In the genomic region with DNA sequence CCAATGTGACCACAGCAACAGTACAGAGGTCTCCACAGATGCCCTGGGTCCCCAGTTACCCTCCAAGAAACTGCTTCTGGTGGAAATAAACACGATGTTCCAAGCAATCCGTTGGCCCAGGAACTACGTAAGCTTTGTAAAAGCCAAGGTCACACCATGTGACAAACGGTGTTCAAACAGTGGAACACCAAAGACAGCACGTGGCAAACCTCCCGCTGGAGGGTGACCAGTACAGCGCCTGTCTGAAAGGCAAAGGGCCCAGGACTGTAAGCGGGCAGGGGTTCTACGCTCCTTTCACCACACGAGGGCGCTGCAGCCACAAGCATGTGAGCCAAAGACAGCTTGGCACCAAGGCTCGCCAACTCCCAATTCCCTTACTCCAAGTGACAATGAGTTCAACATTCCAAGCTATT, we compare ENCODE assay signal across 8 mouse cellular contexts. TPM values are rescaled to one million over a fixed set of nuclear protein-coding genes. Genes with fewer than 3 reads are reported as not detected.
DNase-seq lines count a peak whose midpoint lies in the region; ATAC-seq and TF ChIP-seq lines count a peak whose summit lies in the region.

No protein-coding gene starts in this region.

- no peaks in the 10 kb centered on the region for H3K9me3 ChIP-seq in forebrain, embryonic 10.5 days
- no peaks in the 10 kb centered on the region for H3K9me3 ChIP-seq in heart, embryonic 15.5 days (replicated peaks)
- H3K9me3 ChIP-seq in liver, embryonic 14.5 days (ENCODE audit: control insufficient read depth, low read length), result no peaks in the 10 kb centered on the region
- H3K9me3 ChIP-seq in neural tube, embryonic 11.5 days (ENCODE audit: control insufficient read depth, low read length), result no peaks in the 10 kb centered on the region
- no peaks in the 10 kb centered on the region for H3K9me3 ChIP-seq in stomach, embryonic 16.5 days (replicated peaks; ENCODE audit: control insufficient read depth, low read length)

- no peak overlapping the region for H3K4me3 ChIP-seq in brown adipose tissue, adult 24 weeks (ENCODE audit: insufficient read depth, low read depth, low read length)
- no peak overlapping the region for H3K4me3 ChIP-seq in forebrain, embryonic 10.5 days
- peak overlapping the region; percentile 10; the same call in 1 of the 2 replicates for H3K4me3 ChIP-seq in heart, embryonic 15.5 days
- H3K4me3 ChIP-seq in liver, embryonic 14.5 days (ENCODE audit: insufficient read depth in 1 of 2, low read depth in 2 of 2, low read length in 2 of 2), result no peak overlapping the region
- H3K4me3 ChIP-seq in neural tube, embryonic 11.5 days (ENCODE audit: low read depth, low read length), result no peak overlapping the region
- no peak overlapping the region for H3K4me3 ChIP-seq in stomach, embryonic 16.5 days (replicated peaks; ENCODE audit: low read length)

- 3% methylated on average over 12 of the region's 12 CpGs for whole genome bisulfite sequencing in forebrain, embryonic 10.5 days
- WGBS in heart, embryonic 15.5 days, result 1% methylated on average over 12 of the region's 12 CpGs
- 5% methylated on average over 12 of the region's 12 CpGs for WGBS in liver, embryonic 14.5 days (ENCODE audit: insufficient replicate concordance)
- WGBS in neural tube, embryonic 11.5 days, result 4% methylated on average over 12 of the region's 12 CpGs
- WGBS in stomach, embryonic 16.5 days, result 8% methylated on average over 12 of the region's 12 CpGs

- TF ChIP-seq EP300 in liver, embryonic 14.5 days (IDR thresholded peaks at IDR 0.05; ENCODE audit: low read depth), result no peak

- H3K4me1 ChIP-seq in brown adipose tissue, adult 24 weeks (ENCODE audit: control insufficient read depth, insufficient read depth, insufficient read length, low read length), result no peaks in the 10 kb centered on the region; the same call in 1 of the 2 replicates
- peaks cover 31% of the 10 kb centered on the region for H3K4me1 ChIP-seq in forebrain, embryonic 10.5 days
- peaks cover 17% of the 10 kb centered on the region for H3K4me1 ChIP-seq in heart, embryonic 15.5 days (replicated peaks)
- peaks cover 5 to 6% of the 10 kb centered on the region in 2 experiments; a peak in 3 of 4 replicates for H3K4me1 ChIP-seq in liver, embryonic 14.5 days (replicated peaks; ENCODE audit: control insufficient read depth in 2 of 2, insufficient read depth in 2 of 2, low read length in 1 of 2)
- H3K4me1 ChIP-seq in neural tube, embryonic 11.5 days (ENCODE audit: control insufficient read depth, insufficient read depth, low read length), result no peaks in the 10 kb centered on the region
- 0 out of 2 replicates have a peak, but pooled peaks cover 8% of the 10 kb centered on the region for H3K4me1 ChIP-seq in stomach, embryonic 16.5 days (ENCODE audit: control insufficient read depth, insufficient read depth, low read length)

- H3K4me2 ChIP-seq in heart, embryonic 15.5 days, result peak overlapping the region; percentile 52
- peak overlapping the region; percentile 49 for H3K4me2 ChIP-seq in liver, embryonic 14.5 days (ENCODE audit: low read depth)
- H3K4me2 ChIP-seq in neural tube, embryonic 11.5 days (ENCODE audit: low read depth), result no peak overlapping the region
- H3K4me2 ChIP-seq in stomach, embryonic 16.5 days (ENCODE audit: low read depth, low read length), result peak overlapping the region; percentile 17; the same call in 1 of the 2 replicates

- peak; percentile 89 for DNase-seq in CD4-positive, CD25-positive, alpha-beta regulatory T cell, adult 2 months (ENCODE audit: low read depth, low spot score)
- peak; percentile 89 for DNase-seq in forebrain, embryonic 10.5 days (ENCODE audit: extremely low spot score, low spot score)
- peak; percentile 94 for DNase-seq in kidney, postnatal 14 days
- DNase-seq in liver, embryonic 14.5 days (ENCODE audit: low read depth in 3 of 3, low spot score in 3 of 3), result peak; percentile 59 to 73 (median 70)
- peak; percentile 92 for DNase-seq in neural tube, embryonic 11.5 days (ENCODE audit: low spot score)

- peak; percentile 76 for ATAC-seq in heart, embryonic 15.5 days (replicated peaks; ENCODE audit: insufficient number of reproducible peaks, insufficient read depth, low FRiP score, low read depth)
- ATAC-seq in liver, embryonic 14.5 days (ENCODE audit: insufficient read depth), result peak; percentile 81
- ATAC-seq in neural tube, embryonic 11.5 days (ENCODE audit: insufficient read depth, low FRiP score, low TSS enrichment), result peak; percentile 85
- peak; percentile 78; the same call in 1 of the 2 replicates for ATAC-seq in stomach, embryonic 16.5 days (ENCODE audit: insufficient read depth, low FRiP score)

- H3K9ac ChIP-seq in heart, embryonic 15.5 days, result no peak overlapping the region
- H3K9ac ChIP-seq in liver, embryonic 14.5 days (replicated peaks), result no peak overlapping the region; the same call in 1 of the 2 replicates
- H3K9ac ChIP-seq in neural tube, embryonic 11.5 days (ENCODE audit: low read length), result no peak overlapping the region
- no peak overlapping the region; the same call in 1 of the 2 replicates for H3K9ac ChIP-seq in stomach, embryonic 16.5 days (ENCODE audit: low read length)

- peak overlapping the region; percentile 60 for H3K27ac ChIP-seq in brown adipose tissue, adult 24 weeks (replicated peaks; ENCODE audit: low read depth, low read length)
- H3K27ac ChIP-seq in forebrain, embryonic 10.5 days, result no peak overlapping the region
- H3K27ac ChIP-seq in heart, embryonic 15.5 days, result peak overlapping the region; percentile 28; the same call in 1 of the 2 replicates
- H3K27ac ChIP-seq in liver, embryonic 14.5 days, result no peak overlapping the region
- H3K27ac ChIP-seq in neural tube, embryonic 11.5 days (ENCODE audit: low read depth, low read length), result no peak overlapping the region
- H3K27ac ChIP-seq in stomach, embryonic 16.5 days (ENCODE audit: low read length), result no peak overlapping the region; the same call in 1 of the 2 replicates

- H3K27me3 ChIP-seq in forebrain, embryonic 10.5 days (ENCODE audit: poor library complexity, severe bottlenecking), result peaks cover 8% of the 10 kb centered on the region
- H3K27me3 ChIP-seq in heart, embryonic 15.5 days, result no peaks in the 10 kb centered on the region
- H3K27me3 ChIP-seq in liver, embryonic 14.5 days (ENCODE audit: control insufficient read depth, insufficient read depth, low read length), result no peaks in the 10 kb centered on the region
- no peaks in the 10 kb centered on the region for H3K27me3 ChIP-seq in neural tube, embryonic 11.5 days (ENCODE audit: control insufficient read depth, insufficient read depth, low read length)
- no peaks in the 10 kb centered on the region for H3K27me3 ChIP-seq in stomach, embryonic 16.5 days (ENCODE audit: control insufficient read depth, insufficient read depth, low read length)

- H3K36me3 ChIP-seq in forebrain, embryonic 10.5 days (replicated peaks), result peaks cover 15% of the 10 kb centered on the region; the same call in 1 of the 2 replicates
- H3K36me3 ChIP-seq in heart, embryonic 15.5 days, result peaks cover 9% of the 10 kb centered on the region; the same call in 1 of the 2 replicates
- peaks cover 3% of the 10 kb centered on the region for H3K36me3 ChIP-seq in liver, embryonic 14.5 days (replicated peaks; ENCODE audit: control insufficient read depth, insufficient read depth, low read depth)
- no peaks in the 10 kb centered on the region for H3K36me3 ChIP-seq in neural tube, embryonic 11.5 days (ENCODE audit: control insufficient read depth, insufficient read depth, low read length)
- H3K36me3 ChIP-seq in stomach, embryonic 16.5 days (ENCODE audit: control insufficient read depth, insufficient read depth, low read length), result 0 out of 2 replicates have a peak, but pooled peaks cover 6% of the 10 kb centered on the region

- TF ChIP-seq CTCF in liver, embryonic 14.5 days (IDR thresholded peaks at IDR 0.05; ENCODE audit: low read depth), result peak; percentile 99

RNA-seq across cellular contexts. Expression of a gene that starts 13.3 kb away (rescaled TPM):
- polyA plus RNA-seq in brown adipose tissue, adult 24 weeks (2012; ENCODE audit: insufficient read depth, insufficient read length, missing spikeins), result 13.6 and 14.3 TPM in 2 replicates
- not detected in 2 replicates for polyA plus RNA-seq in forebrain, embryonic 10.5 days (2016; fragmentation: Nextera tagmentation; extraction: Ambion mirVana)
- 0.39 TPM in 1 of 2 replicates, not detected in the other for polyA plus RNA-seq in heart, embryonic 15.5 days (2015; fragmentation: Nextera tagmentation; extraction: Ambion mirVana)
- polyA plus RNA-seq in liver, embryonic 14.5 days (2012; rRNA removed), result 10.2 and 10.3 TPM in 2 replicates
- polyA plus RNA-seq in liver, embryonic 14.5 days (2014; fragmentation: Nextera tagmentation; extraction: Ambion mirVana), result 22.6 and 28.6 TPM in 2 replicates
- 0.32 and 0.73 TPM in 2 replicates for polyA plus RNA-seq in neural tube, embryonic 11.5 days (2014; fragmentation: Nextera tagmentation; extraction: Ambion mirVana)
- 2.1 and 2.7 TPM in 2 replicates for polyA plus RNA-seq in stomach, embryonic 16.5 days (2015; fragmentation: Nextera tagmentation; extraction: Ambion mirVana)

RNA-seq across cellular contexts. Expression of a gene that starts 21.8 kb away (rescaled TPM):
- 234 and 326 TPM in 2 replicates for polyA plus RNA-seq in brown adipose tissue, adult 24 weeks (2012; ENCODE audit: insufficient read depth, insufficient read length, missing spikeins)
- 78.1 and 82.6 TPM in 2 replicates for polyA plus RNA-seq in forebrain, embryonic 10.5 days (2016; fragmentation: Nextera tagmentation; extraction: Ambion mirVana)
- 115 and 120 TPM in 2 replicates for polyA plus RNA-seq in heart, embryonic 15.5 days (2015; fragmentation: Nextera tagmentation; extraction: Ambion mirVana)
- 53.3 and 58.6 TPM in 2 replicates for polyA plus RNA-seq in liver, embryonic 14.5 days (2012; rRNA removed)
- 227 TPM in 2 replicates for polyA plus RNA-seq in liver, embryonic 14.5 days (2014; fragmentation: Nextera tagmentation; extraction: Ambion mirVana)
- 106 and 107 TPM in 2 replicates for polyA plus RNA-seq in neural tube, embryonic 11.5 days (2014; fragmentation: Nextera tagmentation; extraction: Ambion mirVana)
- polyA plus RNA-seq in stomach, embryonic 16.5 days (2015; fragmentation: Nextera tagmentation; extraction: Ambion mirVana), result 218 and 228 TPM in 2 replicates

RNA-seq across cellular contexts. Expression of a gene that starts 58.6 kb away (rescaled TPM):
- 86.6 and 95.5 TPM in 2 replicates for polyA plus RNA-seq in brown adipose tissue, adult 24 weeks (2012; ENCODE audit: insufficient read depth, insufficient read length, missing spikeins)
- 0.56 and 0.58 TPM in 2 replicates for polyA plus RNA-seq in forebrain, embryonic 10.5 days (2016; fragmentation: Nextera tagmentation; extraction: Ambion mirVana)
- 0.93 and 1.4 TPM in 2 replicates for polyA plus RNA-seq in heart, embryonic 15.5 days (2015; fragmentation: Nextera tagmentation; extraction: Ambion mirVana)
- 5.4 and 7.4 TPM in 2 replicates for polyA plus RNA-seq in liver, embryonic 14.5 days (2012; rRNA removed)
- polyA plus RNA-seq in liver, embryonic 14.5 days (2014; fragmentation: Nextera tagmentation; extraction: Ambion mirVana), result 1.1 and 1.3 TPM in 2 replicates
- polyA plus RNA-seq in neural tube, embryonic 11.5 days (2014; fragmentation: Nextera tagmentation; extraction: Ambion mirVana), result 0.80 and 0.96 TPM in 2 replicates
- polyA plus RNA-seq in stomach, embryonic 16.5 days (2015; fragmentation: Nextera tagmentation; extraction: Ambion mirVana), result 1.5 and 2.2 TPM in 2 replicates

Comparison
In these comparisons a context has a peak if more than half of its experiments do, and no peak if none do; other contexts are left out.
1. H3K27ac ChIP-seq: peak in brown adipose tissue, adult 24 weeks (single experiment) and heart, embryonic 15.5 days (single experiment); none in forebrain, embryonic 10.5 days (single experiment), liver, embryonic 14.5 days (single experiment), neural tube, embryonic 11.5 days (single experiment) and stomach, embryonic 16.5 days (single experiment).
2. RNA of a gene that starts 58.6 kb away (polyA plus RNA-seq): 86.6 to 95.5 TPM in brown adipose tissue, adult 24 weeks; 1.1 to 7.4 TPM in liver, embryonic 14.5 days, 1.5 to 2.2 TPM in stomach, embryonic 16.5 days, 0.93 to 1.4 TPM in heart, embryonic 15.5 days, 0.80 to 0.96 TPM in neural tube, embryonic 11.5 days and 0.56 to 0.58 TPM in forebrain, embryonic 10.5 days; every median in the first group is over 10 times any median in the second.
3. Peak in every context shown above with its lines, with median percentiles within 50 percentile points of each other: DNase-seq and ATAC-seq.